Mouse (Mus musculus): ENCODE measurements around the gene S1pr4. TPM values are rescaled to one million over a fixed set of nuclear protein-coding genes. Genes with fewer than 3 reads are reported as not detected.

S1pr4 gene
- polyA plus RNA-seq, 1 experiment: 4.9 TPM

DNA sequence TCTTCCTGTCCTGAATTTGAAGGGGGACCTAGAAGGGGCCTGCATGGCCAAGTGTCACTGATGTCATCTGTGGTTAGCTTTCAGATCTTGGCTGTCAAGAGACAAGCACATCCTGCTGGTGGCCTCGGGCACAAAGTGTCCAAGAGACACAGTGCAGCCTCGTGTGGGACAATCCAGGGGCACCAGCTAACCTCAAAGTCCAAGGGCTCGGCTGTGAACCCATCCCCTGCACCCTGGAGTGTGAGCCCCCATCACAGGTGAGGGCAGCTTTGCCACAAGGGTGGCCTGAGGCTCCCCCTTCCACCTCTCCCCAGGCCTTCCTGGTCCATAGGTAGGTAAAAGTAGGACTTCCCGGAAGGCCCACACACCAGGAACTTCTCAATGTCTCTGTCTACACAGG is 36.4 kb downstream of the S1pr4 start:
- Histone ChIP-seq H3K36me3 (ENCODE audit: control insufficient read depth, insufficient read depth, low read length) (no peaks in the 10 kb centered on the region), H3K27ac (ENCODE audit: insufficient read depth, low read depth, low read length) (no peak overlapping the region), H3K27me3 (replicated peaks; ENCODE audit: control insufficient read depth, insufficient read depth, low read length) (no peaks in the 10 kb centered on the region), H3K4me3 (ENCODE audit: insufficient read depth, low read depth, low read length) (no peak overlapping the region), H3K4me1 (ENCODE audit: control insufficient read depth, insufficient read depth, low read length) (no peaks in the 10 kb centered on the region)
- DNase-seq: no peak
- no peak for TF ChIP-seq CTCF (conservative IDR thresholded peaks at IDR 0.05; ENCODE audit: insufficient read depth, insufficient read length, low read depth, low read length)
- TF ChIP-seq POLR2A (IDR thresholded peaks at IDR 0.05; ENCODE audit: low read depth, low read length): no peak
- 69% methylated on average over 4 of the region's 4 CpGs for WGBS

- no peaks in the 10 kb centered on the region for H3K4me1 ChIP-seq (ENCODE audit: control insufficient read depth, insufficient read depth, low read length)
- 84% methylated on average over 7 of the region's 7 CpGs for WGBS
- no peak for TF ChIP-seq CTCF (conservative IDR thresholded peaks at IDR 0.05; ENCODE audit: insufficient read depth, insufficient read length, low read depth, low read length)
- TF ChIP-seq POLR2A (IDR thresholded peaks at IDR 0.05; ENCODE audit: low read depth, low read length): no peak
- no peaks in the 10 kb centered on the region for H3K36me3 ChIP-seq (ENCODE audit: control insufficient read depth, insufficient read depth, low read length)
- H3K27ac ChIP-seq (ENCODE audit: insufficient read depth, low read depth, low read length): no peak overlapping the region
- H3K27me3 ChIP-seq (replicated peaks; ENCODE audit: control insufficient read depth, insufficient read depth, low read length): no peaks in the 10 kb centered on the region
- DNase-seq: no peak
- no peak overlapping the region for H3K4me3 ChIP-seq (ENCODE audit: insufficient read depth, low read depth, low read length)
These were observed 37.0 kb downstream of the S1pr4 start for GRCm38 (mm10) chr10:81462917-81463316.

GRCm38 (mm10) chr10:81462415-81462804 is 37.5 kb downstream of the S1pr4 start:
- Histone ChIP-seq H3K36me3 (ENCODE audit: control insufficient read depth, insufficient read depth, low read length) (no peaks in the 10 kb centered on the region), H3K4me3 (ENCODE audit: insufficient read depth, low read depth, low read length) (no peak overlapping the region), H3K27me3 (replicated peaks; ENCODE audit: control insufficient read depth, insufficient read depth, low read length) (no peaks in the 10 kb centered on the region), H3K4me1 (ENCODE audit: control insufficient read depth, insufficient read depth, low read length) (no peaks in the 10 kb centered on the region), H3K27ac (ENCODE audit: insufficient read depth, low read depth, low read length) (no peak overlapping the region)
- TF ChIP-seq CTCF (conservative IDR thresholded peaks at IDR 0.05; ENCODE audit: insufficient read depth, insufficient read length, low read depth, low read length): no peak
- TF ChIP-seq POLR2A (IDR thresholded peaks at IDR 0.05; ENCODE audit: low read depth, low read length): no peak
- DNase-seq: no peak
- 35% methylated on average over 7 of the region's 7 CpGs for WGBS

- no peaks in the 10 kb centered on the region for H3K27me3 ChIP-seq (replicated peaks; ENCODE audit: control insufficient read depth, insufficient read depth, low read length)
- WGBS: 11% methylated on average over 16 of the region's 16 CpGs
- DNase-seq: no peak
- H3K36me3 ChIP-seq (ENCODE audit: control insufficient read depth, insufficient read depth, low read length): no peaks in the 10 kb centered on the region
- no peak for TF ChIP-seq POLR2A (IDR thresholded peaks at IDR 0.05; ENCODE audit: low read depth, low read length)
- no peaks in the 10 kb centered on the region for H3K4me1 ChIP-seq (ENCODE audit: control insufficient read depth, insufficient read depth, low read length)
- no peak overlapping the region for H3K27ac ChIP-seq (ENCODE audit: insufficient read depth, low read depth, low read length)
- H3K4me3 ChIP-seq (ENCODE audit: insufficient read depth, low read depth, low read length): no peak overlapping the region
These were observed 38.1 kb downstream of the S1pr4 start for GRCm38 (mm10) chr10:81461673-81462414.

- Histone ChIP-seq H3K27me3 (replicated peaks; ENCODE audit: control insufficient read depth, insufficient read depth, low read length) (no peaks in the 10 kb centered on the region), H3K4me1 (ENCODE audit: control insufficient read depth, insufficient read depth, low read length) (no peaks in the 10 kb centered on the region), H3K27ac (ENCODE audit: insufficient read depth, low read depth, low read length) (no peak overlapping the region), H3K36me3 (ENCODE audit: control insufficient read depth, insufficient read depth, low read length) (no peaks in the 10 kb centered on the region), H3K4me3 (ENCODE audit: insufficient read depth, low read depth, low read length) (no peak overlapping the region)
- no peak for DNase-seq
- WGBS: 44% methylated on average over 11 of the region's 11 CpGs
- TF ChIP-seq CTCF (conservative IDR thresholded peaks at IDR 0.05; ENCODE audit: insufficient read depth, insufficient read length, low read depth, low read length): no peak
- TF ChIP-seq POLR2A (IDR thresholded peaks at IDR 0.05; ENCODE audit: low read depth, low read length): no peak
These were observed 39.0 kb downstream of the S1pr4 start for GRCm38 (mm10) chr10:81460951-81461350.

- Histone ChIP-seq H3K36me3 (ENCODE audit: control insufficient read depth, insufficient read depth, low read length) (no peaks in the 10 kb centered on the region), H3K4me1 (ENCODE audit: control insufficient read depth, insufficient read depth, low read length) (no peaks in the 10 kb centered on the region), H3K27me3 (replicated peaks; ENCODE audit: control insufficient read depth, insufficient read depth, low read length) (no peaks in the 10 kb centered on the region), H3K4me3 (ENCODE audit: insufficient read depth, low read depth, low read length) (no peak overlapping the region), H3K27ac (ENCODE audit: insufficient read depth, low read depth, low read length) (no peak overlapping the region)
- no peak for TF ChIP-seq POLR2A (IDR thresholded peaks at IDR 0.05; ENCODE audit: low read depth, low read length)
- TF ChIP-seq CTCF (conservative IDR thresholded peaks at IDR 0.05; ENCODE audit: insufficient read depth, insufficient read length, low read depth, low read length): no peak
- DNase-seq: no peak
- WGBS: 31% methylated on average over 20 of the region's 20 CpGs
These were observed 39.5 kb downstream of the S1pr4 start for GRCm38 (mm10) chr10:81460471-81460870.

- TF ChIP-seq CTCF (conservative IDR thresholded peaks at IDR 0.05; ENCODE audit: insufficient read depth, insufficient read length, low read depth, low read length) (no peak), POLR2A (IDR thresholded peaks at IDR 0.05; ENCODE audit: low read depth, low read length) (no peak)
- DNase-seq: no peak
- 68% methylated on average over 21 of the region's 21 CpGs for WGBS
- Histone ChIP-seq H3K36me3 (ENCODE audit: control insufficient read depth, insufficient read depth, low read length) (no peaks in the 10 kb centered on the region), H3K4me1 (ENCODE audit: control insufficient read depth, insufficient read depth, low read length) (no peaks in the 10 kb centered on the region), H3K4me3 (ENCODE audit: insufficient read depth, low read depth, low read length) (no peak overlapping the region), H3K27me3 (replicated peaks; ENCODE audit: control insufficient read depth, insufficient read depth, low read length) (no peaks in the 10 kb centered on the region), H3K27ac (ENCODE audit: insufficient read depth, low read depth, low read length) (no peak overlapping the region)
These were observed 40.5 kb downstream of the S1pr4 start for GRCm38 (mm10) chr10:81459399-81459798.

Data from kidney, adult 2 months (tissue).